Mouse (Mus musculus): Measurements from ENCODE around the gene Nckipsd.
A peak's percentile ranks its signal among the peaks of the same experiment; 100 is the strongest.

GRCm38 (mm10) chr9:108819495-108819894 lies 11.3 kb downstream of the Nckipsd start:
- TF ChIP-seq POLR2A (IDR thresholded peaks at IDR 0.05; ENCODE audit: borderline replicate concordance, extremely low read depth, low read depth, low read length) (no peak), CTCF (IDR thresholded peaks at IDR 0.05; ENCODE audit: insufficient read depth, low read length) (peak; percentile 89)

All from lung, adult 2 months (tissue).